Mouse (Mus musculus) lung, postnatal 14 days (tissue): Measurements from ENCODE around the gene Wdr20rt.
"Not testable (repeated sequence)": the region's sequence is repeated elsewhere in the genome, so short reads cannot be mapped to it uniquely, and the experiment has no call there.

Source experiments
- DNase-seq: peaks from one replicate; pipeline ENCODE4 v3.0.0; 2021

Wdr20rt gene

GRCm38 (mm10) chr12:65225467-65225945 lies at the start of gene Wdr20rt:
Gene Wdr20rt, plus strand, starts transcription at chr12:65225517.
- DNase-seq, result no peak

DNA sequence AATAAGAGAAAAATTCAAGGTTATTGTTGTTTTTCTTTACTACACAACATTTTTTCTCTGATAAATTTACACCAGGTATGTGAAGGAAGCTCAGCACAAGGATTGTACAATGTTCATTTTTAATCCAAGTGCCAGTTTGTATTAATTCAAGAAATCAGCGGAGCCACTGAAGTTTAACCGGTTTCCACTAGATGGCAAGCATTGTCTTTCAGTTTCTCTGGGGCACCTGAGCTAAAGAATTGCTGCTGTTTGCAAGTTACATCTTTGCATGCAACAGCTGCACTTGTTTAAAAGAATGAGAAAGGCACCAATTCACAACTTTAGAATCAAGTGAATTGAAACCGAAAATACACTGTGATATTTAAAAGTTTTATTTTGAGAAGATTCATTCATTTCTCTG lies 38.0 kb upstream of the Wdr20rt start:
- DNase-seq, result no peak

DNA sequence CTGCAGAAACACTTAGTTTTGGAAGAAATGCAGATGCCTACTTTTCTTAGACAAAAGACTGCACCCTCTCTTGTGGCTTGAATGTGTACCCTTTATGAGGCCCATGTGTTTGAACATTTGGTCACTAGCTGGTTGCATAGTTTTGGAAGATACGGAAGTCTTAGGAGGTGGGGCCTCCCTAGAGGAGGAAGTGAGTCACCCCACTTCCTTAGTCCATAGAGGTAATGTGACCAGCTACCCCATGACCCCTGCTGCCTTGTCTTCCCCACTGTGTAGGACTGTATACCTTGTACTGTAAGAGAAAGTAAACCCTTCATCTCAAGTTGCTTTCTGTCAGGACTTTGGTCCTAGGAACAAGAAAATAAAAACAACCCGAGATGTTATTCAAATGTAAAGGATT lies 36.1 kb upstream of the Wdr20rt start:
- no peak for DNase-seq

DNA sequence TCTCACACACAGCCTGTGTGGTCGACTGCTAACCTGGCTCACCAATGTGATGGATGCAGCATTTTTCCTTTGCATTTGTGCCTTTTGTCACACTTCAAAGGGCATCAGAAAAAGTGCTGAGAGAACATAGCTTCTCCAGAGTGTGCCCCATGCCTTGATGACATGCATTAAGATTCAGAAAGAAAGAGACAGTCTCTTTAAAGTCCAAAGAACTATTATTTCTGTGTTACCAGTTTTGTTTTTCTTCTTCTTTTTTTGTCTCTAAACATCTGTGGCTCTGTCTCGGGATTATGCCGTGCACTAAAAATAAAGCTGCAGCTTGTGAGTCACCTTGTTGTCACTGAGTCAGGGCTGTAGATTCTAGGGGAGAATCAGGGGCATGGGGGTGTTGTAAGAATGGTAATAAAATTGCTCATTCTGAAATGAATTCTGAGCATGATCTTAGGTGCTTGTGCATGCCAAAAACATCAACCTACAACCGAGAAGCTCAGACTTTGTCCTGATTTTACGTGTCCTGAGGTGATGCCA lies 31.2 kb upstream of the Wdr20rt start:
- no peak for DNase-seq

DNA sequence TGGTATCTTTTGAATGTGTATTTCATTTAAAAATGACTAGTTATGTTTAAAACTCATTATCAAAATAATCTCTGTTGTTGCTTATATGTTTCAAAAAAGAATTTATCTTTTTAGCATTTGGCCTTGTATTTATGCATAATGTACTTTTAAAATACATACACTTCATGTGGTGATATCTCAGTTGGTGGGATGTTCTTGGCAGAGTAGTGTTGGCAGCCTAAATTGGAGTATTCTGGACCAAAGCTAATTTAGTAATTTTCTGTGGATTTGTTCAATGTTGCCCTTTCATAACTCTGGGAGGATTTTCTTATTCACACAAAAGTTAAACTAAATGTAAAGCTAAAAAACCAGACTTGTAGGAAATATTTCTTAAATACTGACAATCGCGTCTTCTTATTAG lies 23.5 kb upstream of the Wdr20rt start:
- no peak for DNase-seq

- DNase-seq, result no peak
These were observed 18.9 kb upstream of the Wdr20rt start for GRCm38 (mm10) chr12:65206431-65206830.

DNA sequence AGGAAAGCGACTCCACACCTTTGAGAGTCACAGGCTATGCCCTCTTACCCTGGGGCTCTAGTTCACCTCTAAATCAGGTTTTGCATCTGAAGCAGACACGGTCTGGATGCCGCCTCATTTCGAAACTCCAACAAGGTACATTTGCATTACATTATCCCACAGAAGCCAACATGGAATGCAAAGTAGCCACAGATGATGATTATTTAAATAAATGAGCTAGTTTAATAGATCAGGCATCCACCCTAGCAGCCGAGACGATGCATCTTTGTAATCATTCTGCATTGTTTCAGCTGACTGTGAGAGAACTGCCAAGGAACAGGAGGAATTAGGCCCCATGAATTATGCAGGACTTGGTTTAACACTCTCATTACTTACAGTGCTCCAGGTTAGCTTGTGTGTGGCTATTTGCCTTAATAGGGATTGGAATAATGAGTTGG lies 8.9 kb upstream of the Wdr20rt start:
- no peak for DNase-seq

- no peak for DNase-seq
These were observed 3.3 kb downstream of the Wdr20rt start for GRCm38 (mm10) chr12:65228628-65229027.

DNA sequence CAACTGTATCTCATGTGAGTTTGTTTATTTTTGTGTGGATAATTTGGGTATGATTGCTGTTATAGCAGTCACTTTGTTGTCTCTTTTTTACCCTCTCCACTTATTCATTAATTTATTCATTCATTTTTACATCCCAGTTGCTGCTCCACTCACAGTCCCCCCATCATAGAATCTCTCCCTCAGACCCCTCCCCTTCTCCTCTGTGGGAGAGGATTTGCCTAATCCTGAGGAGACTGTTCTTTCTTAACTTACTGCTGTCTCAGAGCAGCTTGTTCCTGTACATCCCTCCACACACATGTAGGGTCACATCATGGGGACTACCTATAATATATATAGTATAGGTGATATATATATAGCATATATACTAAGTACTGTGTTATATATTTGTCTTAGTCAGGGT lies 3.7 kb downstream of the Wdr20rt start:
- no peak for DNase-seq

- DNase-seq, result not testable (repeated sequence)
These were observed 7.5 kb downstream of the Wdr20rt start for GRCm38 (mm10) chr12:65232801-65233200.

DNA sequence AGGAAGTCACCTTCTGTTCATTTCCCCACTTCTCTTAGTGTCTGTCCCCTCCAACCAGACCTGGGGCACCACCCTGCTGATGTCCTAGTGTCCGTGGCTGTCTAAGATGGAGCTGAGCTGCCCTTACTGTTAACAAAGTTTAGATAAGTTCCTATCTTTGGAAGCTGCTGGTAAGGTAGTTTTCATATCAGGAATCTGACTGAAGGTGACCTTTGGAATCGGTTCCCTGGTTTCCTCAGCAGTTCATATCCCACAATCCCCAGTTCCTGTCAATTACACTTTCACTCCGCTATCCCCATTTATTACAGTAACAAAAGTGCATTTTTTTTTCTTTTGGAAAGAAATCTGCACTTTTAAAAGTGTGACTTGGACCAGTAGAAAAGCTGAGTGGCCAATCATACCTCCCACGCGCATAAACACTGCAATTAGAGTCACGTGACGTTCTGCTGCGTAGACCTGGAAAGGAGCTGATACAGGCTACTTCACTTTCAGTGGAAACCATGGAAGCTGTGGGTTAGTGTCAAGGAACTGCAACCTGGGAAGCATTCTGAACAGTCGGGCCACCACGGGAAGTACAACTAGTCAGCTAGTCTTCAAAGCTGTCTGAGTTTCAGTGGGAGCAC lies 24.9 kb downstream of the Wdr20rt start:
- no peak for DNase-seq

DNA sequence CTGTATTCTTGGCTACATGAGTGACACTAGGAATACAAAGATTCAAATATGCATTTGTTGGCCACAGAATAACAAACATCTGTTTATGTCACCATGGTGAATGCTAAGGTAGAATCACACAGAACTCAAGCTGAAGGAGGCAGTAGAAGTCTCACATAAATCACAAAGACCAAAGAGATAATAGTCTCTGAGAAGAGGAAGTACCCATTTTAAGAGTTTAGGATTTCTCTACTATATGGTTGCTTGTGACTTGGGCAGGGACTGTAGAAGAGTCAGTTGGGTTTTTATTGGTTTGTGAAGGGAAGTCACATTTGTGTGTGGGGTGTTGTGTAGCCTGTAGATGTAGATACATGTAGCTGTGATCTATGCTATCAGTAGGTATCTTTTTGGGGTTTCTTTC lies 31.6 kb downstream of the Wdr20rt start:
- DNase-seq, result no peak

DNA sequence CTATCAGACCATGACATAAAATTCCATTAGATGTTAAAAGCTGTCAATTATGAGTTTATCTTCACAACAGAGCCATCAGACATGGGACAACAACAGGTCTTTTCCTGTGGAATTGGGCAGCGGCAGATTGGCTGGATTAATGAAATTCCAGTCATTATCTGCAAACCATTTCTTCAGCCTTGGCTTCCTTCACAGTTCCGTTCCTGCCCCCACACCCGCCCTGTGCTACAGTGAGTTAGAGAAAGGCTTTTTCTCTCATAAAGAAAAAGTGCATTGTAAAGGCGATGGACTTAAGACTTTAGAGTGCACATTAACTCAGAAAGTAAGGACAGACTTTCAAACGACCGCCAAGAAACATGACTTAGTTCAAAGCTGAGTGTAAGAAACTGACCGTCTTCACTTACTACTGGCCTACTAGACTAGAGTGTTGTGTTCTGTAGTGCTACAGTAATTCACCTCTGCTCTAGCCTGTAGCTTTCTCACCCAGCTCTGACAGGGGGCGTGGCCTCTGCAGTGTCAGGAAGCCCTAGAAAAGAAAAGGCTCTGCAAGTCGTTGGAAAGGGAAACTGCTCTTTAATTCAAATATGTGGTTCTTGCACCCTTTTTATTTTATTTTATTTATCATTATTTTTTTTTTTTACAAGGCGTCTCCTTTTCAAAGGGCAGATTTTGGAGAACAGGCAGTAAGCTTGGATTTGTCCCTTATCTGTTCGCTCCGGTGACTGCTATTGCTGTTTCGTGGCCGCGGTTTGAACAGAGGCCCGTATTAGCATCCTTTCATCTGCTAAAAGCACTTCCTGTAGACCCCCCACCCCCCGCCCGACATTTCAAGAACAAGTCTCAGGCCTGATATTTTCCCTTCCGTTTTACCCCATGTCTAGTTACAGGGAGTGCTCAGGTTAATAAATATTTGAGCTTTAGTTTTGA lies 33.2 kb downstream of the Wdr20rt start:
- DNase-seq, result peak; percentile 11

DNA sequence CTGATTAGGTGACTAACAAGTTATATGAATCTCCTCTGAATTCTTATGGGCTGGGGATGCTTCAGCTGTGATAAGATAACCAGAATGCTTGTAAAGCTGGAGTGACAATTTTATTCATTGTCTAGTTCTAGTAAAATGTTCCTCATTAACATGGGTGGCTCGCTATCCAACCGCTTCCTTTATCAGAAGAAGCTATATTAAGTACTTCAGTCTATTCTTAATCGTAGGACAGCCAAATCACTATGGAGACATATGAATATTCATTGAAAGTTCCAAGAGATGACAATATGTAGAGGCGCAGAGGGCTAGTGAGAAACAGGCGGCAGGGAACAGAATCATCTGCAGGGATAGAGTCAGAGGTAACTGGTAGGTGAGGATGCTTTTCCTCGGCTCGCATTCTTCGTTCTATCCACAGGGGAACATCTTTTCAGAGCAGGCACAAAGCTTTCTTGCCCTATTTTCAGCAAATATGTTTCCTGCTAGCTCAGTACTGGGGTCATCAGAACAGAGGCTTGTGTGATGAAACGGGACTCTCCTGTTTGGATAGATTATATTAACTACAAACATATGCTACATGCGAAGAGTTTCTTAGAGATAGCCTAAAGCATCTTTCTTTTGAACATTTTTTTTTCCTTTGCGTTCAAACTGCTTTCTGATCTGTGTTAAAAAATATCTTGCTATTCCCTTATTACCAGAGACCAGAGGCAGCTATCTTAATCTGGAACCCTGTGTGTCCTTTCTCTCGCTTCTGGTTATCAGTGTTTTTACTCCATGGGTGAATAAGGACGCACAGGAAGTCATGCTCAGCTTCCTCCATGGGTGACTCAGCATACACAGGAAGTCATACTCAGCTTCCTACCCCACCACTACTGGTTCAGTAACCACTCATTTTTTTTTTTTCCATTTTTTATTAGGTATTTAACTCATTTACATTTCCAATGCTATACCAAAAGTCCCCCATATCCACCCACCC lies 34.1 kb downstream of the Wdr20rt start:
- no peak for DNase-seq

DNA sequence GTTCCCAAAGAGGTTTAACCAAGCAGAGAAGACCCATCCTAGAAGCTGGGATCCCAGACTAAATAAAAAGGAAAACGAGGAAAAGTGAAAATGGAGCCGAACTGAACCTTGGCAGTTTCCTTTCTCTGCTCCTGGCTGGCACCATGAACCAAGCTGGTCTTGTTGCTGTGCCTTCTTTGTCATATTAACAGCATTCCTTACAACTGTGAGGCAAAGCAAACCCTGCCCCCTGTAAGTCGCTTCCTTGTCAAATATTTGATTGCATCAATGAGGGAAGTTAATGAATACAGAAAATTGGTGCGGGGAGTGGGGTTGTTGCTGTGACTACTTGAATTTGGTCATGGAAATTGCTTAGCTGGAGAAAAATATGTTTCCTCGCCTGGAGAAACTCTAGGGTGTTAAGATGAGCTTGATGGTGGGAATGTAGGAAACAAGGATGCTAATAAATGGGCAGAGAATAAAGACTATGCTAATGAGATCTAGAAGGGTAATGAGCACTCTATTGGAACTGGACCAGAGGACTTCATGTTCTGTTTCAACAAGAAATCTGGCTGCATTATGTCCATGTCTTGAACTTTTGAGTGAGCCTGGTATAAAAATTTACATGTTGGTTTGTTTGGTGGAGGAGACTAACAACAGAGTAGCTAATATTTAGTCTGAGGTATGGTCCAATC lies 43.1 kb downstream of the Wdr20rt start:
- no peak for DNase-seq

DNA sequence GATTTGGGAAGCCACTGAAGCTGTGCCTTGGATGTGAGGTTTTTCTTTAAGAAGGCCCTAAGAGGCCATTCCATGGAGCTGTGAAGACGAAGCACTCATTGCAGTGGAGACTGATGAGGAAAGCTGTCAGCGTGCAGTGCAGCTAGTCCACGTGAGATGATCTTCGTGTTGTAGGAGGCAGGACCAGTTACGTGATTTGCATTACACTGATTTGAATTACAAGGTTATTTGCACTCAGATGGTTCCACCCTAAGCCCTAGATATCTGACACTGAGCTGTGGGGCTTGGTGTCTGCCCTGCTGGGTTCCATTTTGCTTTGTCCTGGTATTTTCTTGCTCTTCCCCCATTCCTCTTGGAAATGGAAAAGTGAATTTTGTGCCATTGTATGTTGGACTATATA lies 44.1 kb downstream of the Wdr20rt start:
- DNase-seq, result no peak

DNA sequence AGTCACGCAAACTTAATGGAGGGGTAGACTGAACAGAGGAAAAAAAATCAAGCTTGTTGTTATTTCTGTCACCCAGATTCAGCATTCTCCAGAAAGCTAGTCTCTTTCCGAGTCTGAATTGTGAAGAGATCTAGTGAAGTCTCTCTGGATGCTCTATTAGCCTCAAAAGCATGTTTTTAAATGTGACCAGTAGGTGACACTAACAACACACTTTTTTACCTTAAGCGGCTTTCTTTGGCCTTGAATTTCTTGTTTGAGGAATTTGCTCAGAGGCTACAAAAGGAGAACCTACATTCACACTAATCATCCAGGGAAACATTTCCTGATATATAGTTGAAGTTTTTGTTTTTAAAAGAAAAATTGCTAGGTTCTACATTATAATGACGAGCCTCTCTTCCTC lies 48.5 kb downstream of the Wdr20rt start:
- no peak for DNase-seq
